Mouse (Mus musculus): ENCODE results near the gene Mgme1. TPM values are rescaled to one million over a fixed set of nuclear protein-coding genes. Genes with fewer than 3 reads are reported as not detected.

The Mgme1 gene
- polyA plus RNA-seq, 1 experiment = 4.9 TPM

DNA sequence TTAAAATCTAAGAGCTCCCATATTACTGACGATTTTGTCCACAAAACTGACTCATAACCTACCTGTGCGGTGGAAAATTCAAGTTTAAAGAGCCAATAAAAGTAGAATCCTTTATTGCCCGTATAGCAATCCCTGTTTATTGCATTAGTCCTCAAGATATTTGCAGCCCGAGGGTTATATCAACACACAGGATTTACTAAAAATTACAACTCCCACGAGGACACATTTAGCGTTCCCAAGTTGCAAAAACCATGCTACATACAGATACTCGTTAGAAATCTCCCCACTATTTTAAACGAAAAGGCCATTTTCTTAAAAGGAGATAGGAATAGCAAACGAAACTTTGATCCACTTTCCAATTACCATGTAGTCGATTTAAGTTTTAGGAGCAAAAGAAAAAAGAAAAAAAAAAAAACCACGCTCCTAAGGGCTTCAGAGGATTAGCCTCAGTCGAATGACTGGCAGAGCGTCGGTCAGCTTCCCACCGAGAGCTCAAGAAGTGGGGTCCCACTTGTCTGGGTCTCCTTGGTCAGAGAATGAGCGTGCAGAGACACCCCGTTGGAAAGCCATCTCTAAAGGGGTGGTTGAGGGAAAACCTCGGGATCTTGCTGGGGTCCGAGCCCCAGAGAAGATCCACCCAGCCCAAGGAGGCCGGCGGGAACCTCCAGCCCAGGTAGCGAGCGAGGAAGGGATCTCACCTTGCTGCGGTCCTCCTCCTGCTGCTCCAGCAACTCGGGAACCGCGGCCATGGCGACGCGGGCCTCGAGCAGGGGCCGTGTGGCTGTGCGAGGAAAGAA is 586 bp upstream of the Mgme1 start:
- TF ChIP-seq CTCF (IDR thresholded peaks at IDR 0.05; ENCODE audit: borderline replicate concordance, insufficient read depth, low read length) (no peak), POLR2A (IDR thresholded peaks at IDR 0.05; ENCODE audit: low read depth, low read length) (no peak; the same call in 1 of the 2 replicates)
- Histone ChIP-seq H3K4me3 (ENCODE audit: insufficient read depth, low read length) (peak overlapping the region; percentile 97), H3K27ac (ENCODE audit: insufficient read depth, low read length) (peak overlapping the region; percentile 72), H3K4me1 (ENCODE audit: control insufficient read depth, insufficient read depth, low read length) (no peaks in the 10 kb centered on the region)

DNA sequence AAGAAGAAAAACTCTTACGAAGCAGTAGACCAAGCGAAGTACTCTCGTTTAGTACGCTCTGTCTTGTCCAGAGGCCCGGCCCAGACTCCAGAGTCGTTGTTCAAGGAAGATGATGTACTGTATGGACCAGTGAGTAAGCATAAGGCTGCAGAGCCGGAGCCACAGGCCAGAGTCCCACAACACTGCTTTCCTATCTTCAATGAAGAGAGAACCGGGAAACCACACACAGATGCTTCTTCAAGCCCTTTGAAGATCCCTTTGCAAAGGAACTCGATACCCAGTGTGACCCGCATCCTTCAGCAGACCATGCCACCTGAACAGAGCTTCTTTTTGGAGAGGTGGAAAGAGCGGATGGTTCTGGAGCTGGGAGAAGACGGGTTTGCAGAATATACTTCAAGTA is 1.6 kb downstream of the Mgme1 start:
- TF ChIP-seq POLR2A (IDR thresholded peaks at IDR 0.05; ENCODE audit: low read depth, low read length) = no peak
- TF ChIP-seq CTCF (IDR thresholded peaks at IDR 0.05; ENCODE audit: borderline replicate concordance, insufficient read depth, low read length) = no peak
- H3K4me1 ChIP-seq (ENCODE audit: control insufficient read depth, insufficient read depth, low read length) = no peaks in the 10 kb centered on the region
- H3K4me3 ChIP-seq (ENCODE audit: insufficient read depth, low read length) = no peak overlapping the region
- H3K27ac ChIP-seq (ENCODE audit: insufficient read depth, low read length) = no peak overlapping the region

GRCm38 (mm10) chr2:144274741-144275140 is 4.3 kb downstream of the Mgme1 start:
- no peak for TF ChIP-seq CTCF (IDR thresholded peaks at IDR 0.05; ENCODE audit: borderline replicate concordance, insufficient read depth, low read length)
- no peak for TF ChIP-seq POLR2A (IDR thresholded peaks at IDR 0.05; ENCODE audit: low read depth, low read length)
- no peaks in the 10 kb centered on the region for H3K4me1 ChIP-seq (ENCODE audit: control insufficient read depth, insufficient read depth, low read length)
- no peak overlapping the region for H3K4me3 ChIP-seq (ENCODE audit: insufficient read depth, low read length)
- peak overlapping the region; percentile 39; the same call in 1 of the 2 replicates for H3K27ac ChIP-seq (ENCODE audit: insufficient read depth, low read length)

GRCm38 (mm10) chr2:144276885-144277284 is 6.4 kb downstream of the Mgme1 start:
- peaks cover 7% of the 10 kb centered on the region; the same call in 1 of the 2 replicates for H3K4me1 ChIP-seq (ENCODE audit: control insufficient read depth, insufficient read depth, low read length)
- no peak overlapping the region for H3K4me3 ChIP-seq (ENCODE audit: insufficient read depth, low read length)
- H3K27ac ChIP-seq (ENCODE audit: insufficient read depth, low read length) = no peak overlapping the region
- TF ChIP-seq CTCF (IDR thresholded peaks at IDR 0.05; ENCODE audit: borderline replicate concordance, insufficient read depth, low read length) (no peak), POLR2A (IDR thresholded peaks at IDR 0.05; ENCODE audit: low read depth, low read length) (no peak)

DNA sequence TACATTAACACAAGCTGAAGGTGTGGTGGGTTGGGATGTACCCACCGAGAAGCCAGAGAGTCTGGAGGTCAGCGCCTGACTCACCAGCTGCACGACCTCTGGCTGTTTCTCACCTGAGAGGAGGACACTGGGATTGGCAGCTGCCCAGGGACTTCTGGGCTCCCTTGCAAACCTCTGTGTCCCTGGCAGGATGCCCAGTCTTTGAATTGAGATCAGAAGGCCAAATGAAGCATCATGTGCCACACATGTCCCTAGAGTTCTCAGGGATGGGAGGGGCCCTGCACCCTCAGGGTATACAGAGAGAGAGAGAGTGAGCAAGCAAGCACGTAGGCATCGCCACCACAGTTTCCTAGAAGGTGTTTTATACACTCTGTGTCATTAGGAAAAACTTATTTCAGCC is 9.3 kb downstream of the Mgme1 start:
- no peak for TF ChIP-seq POLR2A (IDR thresholded peaks at IDR 0.05; ENCODE audit: low read depth, low read length)
- Histone ChIP-seq H3K4me3 (ENCODE audit: insufficient read depth, low read length) (no peak overlapping the region), H3K27ac (ENCODE audit: insufficient read depth, low read length) (no peak overlapping the region), H3K4me1 (ENCODE audit: control insufficient read depth, insufficient read depth, low read length) (peaks cover 9% of the 10 kb centered on the region; the same call in 1 of the 2 replicates)

DNA sequence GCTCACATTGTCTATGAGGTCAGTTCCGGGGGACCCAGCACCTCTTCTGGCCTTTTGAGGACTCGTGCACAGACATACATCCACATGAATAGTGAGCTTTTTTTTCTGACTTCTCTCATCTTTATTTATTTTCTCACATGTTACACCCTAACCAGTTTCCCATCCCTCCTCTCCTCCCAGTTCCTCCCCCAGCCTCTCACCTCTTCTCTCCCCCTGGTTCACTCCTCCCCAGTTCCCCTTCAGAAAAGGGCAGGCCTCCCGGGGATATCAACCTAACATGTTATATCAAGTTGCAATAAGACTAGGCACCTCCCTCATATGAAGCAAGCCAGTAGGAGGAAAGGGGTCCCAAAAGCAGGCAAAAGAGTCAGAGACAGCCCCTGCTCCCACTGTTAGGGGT is 10.1 kb downstream of the Mgme1 start:
- Histone ChIP-seq H3K4me1 (ENCODE audit: control insufficient read depth, insufficient read depth, low read length) (peaks cover 9% of the 10 kb centered on the region; the same call in 1 of the 2 replicates), H3K27ac (ENCODE audit: insufficient read depth, low read length) (no peak overlapping the region), H3K4me3 (ENCODE audit: insufficient read depth, low read length) (no peak overlapping the region)
- no peak for TF ChIP-seq CTCF (IDR thresholded peaks at IDR 0.05; ENCODE audit: borderline replicate concordance, insufficient read depth, low read length)
- TF ChIP-seq POLR2A (IDR thresholded peaks at IDR 0.05; ENCODE audit: low read depth, low read length) = no peak

- no peak for TF ChIP-seq POLR2A (IDR thresholded peaks at IDR 0.05; ENCODE audit: low read depth, low read length)
- TF ChIP-seq CTCF (IDR thresholded peaks at IDR 0.05; ENCODE audit: borderline replicate concordance, insufficient read depth, low read length) = no peak
- Histone ChIP-seq H3K4me3 (ENCODE audit: insufficient read depth, low read length) (no peak overlapping the region), H3K27ac (ENCODE audit: insufficient read depth, low read length) (no peak overlapping the region), H3K4me1 (ENCODE audit: control insufficient read depth, insufficient read depth, low read length) (peaks cover 9% of the 10 kb centered on the region; the same call in 1 of the 2 replicates)
Observed at GRCm38 (mm10) chr2:144281417-144281816, 11.0 kb downstream of the Mgme1 start.

- TF ChIP-seq POLR2A (IDR thresholded peaks at IDR 0.05; ENCODE audit: low read depth, low read length) (no peak), CTCF (IDR thresholded peaks at IDR 0.05; ENCODE audit: borderline replicate concordance, insufficient read depth, low read length) (no peak)
- Histone ChIP-seq H3K27ac (ENCODE audit: insufficient read depth, low read length) (no peak overlapping the region), H3K4me3 (ENCODE audit: insufficient read depth, low read length) (no peak overlapping the region), H3K4me1 (ENCODE audit: control insufficient read depth, insufficient read depth, low read length) (no peaks in the 10 kb centered on the region)
Observed at GRCm38 (mm10) chr2:144290321-144290720, 19.9 kb downstream of the Mgme1 start.

DNA sequence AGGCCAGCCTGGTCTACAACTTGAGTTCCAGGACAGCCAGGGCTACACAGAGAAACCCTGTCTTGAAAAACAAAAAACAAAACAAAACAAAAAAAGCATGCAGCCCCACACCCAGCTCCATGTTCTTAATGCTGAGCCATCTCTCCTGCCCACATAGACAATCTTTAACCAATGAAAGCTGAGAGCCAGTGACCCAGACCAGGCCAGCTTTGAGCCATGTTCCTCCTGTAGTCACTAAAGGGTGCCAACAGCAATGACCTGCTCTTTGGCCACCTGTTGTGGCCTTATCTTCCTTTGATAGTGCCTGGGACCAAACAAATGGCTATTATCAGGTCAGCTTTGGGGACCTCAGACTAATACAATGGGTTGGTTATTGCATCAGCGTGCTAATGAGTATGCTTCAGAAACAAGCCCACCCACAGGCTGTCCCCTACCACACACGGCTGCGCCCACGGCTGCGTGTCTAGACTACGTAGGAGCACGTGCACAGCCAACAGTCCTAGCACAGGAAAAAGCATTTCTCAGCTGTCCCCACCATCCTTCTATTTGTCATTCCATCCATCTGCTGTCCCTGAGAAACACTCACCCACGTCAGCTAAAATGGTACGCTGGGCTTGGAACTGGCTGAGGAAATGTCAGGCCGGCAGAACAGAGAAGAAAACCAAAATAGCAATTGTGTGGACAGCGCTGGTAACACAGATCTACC is 21.3 kb downstream of the Mgme1 start:
- H3K4me1 ChIP-seq (ENCODE audit: control insufficient read depth, insufficient read depth, low read length) = no peaks in the 10 kb centered on the region
- no peak for TF ChIP-seq CTCF (IDR thresholded peaks at IDR 0.05; ENCODE audit: borderline replicate concordance, insufficient read depth, low read length)
- TF ChIP-seq POLR2A (IDR thresholded peaks at IDR 0.05; ENCODE audit: low read depth, low read length) = no peak
- H3K27ac ChIP-seq (ENCODE audit: insufficient read depth, low read length) = no peak overlapping the region
- no peak overlapping the region for H3K4me3 ChIP-seq (ENCODE audit: insufficient read depth, low read length)

DNA sequence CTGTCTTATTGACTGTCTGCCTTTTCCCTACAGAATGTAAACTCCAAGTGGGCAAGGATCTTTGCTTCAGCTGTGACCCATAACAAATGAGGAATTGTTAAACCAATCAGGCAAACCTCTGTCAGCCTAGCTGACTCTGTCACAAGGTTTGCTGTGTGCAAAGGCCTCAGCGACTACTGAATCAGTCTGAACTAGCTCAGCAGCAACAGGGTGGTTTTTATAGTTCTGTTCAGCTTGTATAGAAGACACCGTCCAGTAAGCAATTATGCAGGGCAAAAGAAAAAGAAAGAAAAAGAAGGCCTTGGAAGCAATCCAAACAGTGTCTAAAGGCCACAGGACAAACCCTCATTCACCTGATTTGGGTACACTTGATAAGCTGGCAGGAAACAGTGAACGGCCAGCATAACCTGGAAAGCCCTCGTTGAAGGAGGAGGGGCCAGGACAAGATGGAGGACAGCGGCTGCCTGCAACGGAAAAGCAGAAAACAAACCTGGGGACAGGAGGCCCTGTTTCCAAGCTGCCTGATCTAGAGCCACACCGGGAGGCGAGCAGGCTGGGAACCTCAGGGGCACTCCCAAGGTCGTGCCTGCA is 24.8 kb downstream of the Mgme1 start:
- TF ChIP-seq POLR2A (IDR thresholded peaks at IDR 0.05; ENCODE audit: low read depth, low read length) (no peak), CTCF (IDR thresholded peaks at IDR 0.05; ENCODE audit: borderline replicate concordance, insufficient read depth, low read length) (no peak)
- H3K4me1 ChIP-seq (ENCODE audit: control insufficient read depth, insufficient read depth, low read length) = peaks cover under 1% of the 10 kb centered on the region
- no peak overlapping the region for H3K27ac ChIP-seq (ENCODE audit: insufficient read depth, low read length)
- no peak overlapping the region for H3K4me3 ChIP-seq (ENCODE audit: insufficient read depth, low read length)

Data from embryonic fibroblast, embryonic 13.5 days (primary cell).